Mouse (Mus musculus): ENCODE measurements around the gene 1700013G24Rik.
A peak's percentile ranks its signal among the peaks of the same experiment; 100 is the strongest.

Gene 1700013G24Rik

DNA sequence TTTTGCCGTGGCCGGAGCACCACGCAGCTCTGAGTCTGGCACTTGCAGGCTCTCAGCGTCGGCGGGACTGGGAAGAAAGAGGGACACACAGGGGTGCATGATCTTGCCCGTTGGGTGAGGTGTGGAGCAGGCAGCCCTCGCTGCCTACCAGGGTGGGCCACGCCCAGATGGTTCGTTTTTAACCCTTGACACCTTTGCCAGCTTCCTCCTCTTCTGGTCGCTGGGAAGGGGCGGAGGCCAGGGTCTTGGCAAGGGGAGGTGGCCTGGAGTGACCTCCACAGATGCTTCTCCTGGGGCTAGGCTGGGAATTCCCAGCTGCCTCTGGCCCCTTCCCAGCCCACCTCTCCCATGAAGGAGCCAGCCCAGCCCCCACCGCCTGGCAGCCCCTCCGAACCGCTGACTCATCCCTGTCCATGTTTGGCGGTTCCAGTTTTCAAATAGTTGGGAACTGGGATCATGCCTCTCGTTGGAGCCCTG lies 23.7 kb downstream of the 1700013G24Rik start:
- peak in 1 of 2 experiments; percentile 44 for DNase-seq

GRCm38 (mm10) chr4:137477611-137478010 lies 24.5 kb downstream of the 1700013G24Rik start:
- DNase-seq: no peak

DNA sequence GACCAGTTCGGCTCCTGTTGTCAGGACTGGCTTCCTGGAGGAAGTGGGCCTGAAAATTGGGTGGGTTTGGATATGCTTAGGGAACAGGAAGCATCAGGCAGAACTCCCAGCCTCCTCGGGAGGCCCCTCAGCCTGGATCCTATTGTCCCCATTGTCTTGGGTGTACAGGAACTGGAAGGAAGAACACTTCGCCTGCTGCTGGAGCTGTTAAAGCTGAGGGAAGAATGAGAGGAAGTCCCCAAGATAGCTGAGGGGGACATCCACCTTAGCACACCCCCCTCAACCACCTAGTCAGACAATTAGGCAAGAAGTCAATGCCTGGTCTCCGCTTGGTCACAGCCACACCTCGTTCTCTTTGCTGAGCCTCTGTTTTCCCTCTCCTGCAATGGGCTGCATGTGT lies 25.2 kb downstream of the 1700013G24Rik start:
- DNase-seq: peak in 1 of 2 experiments; percentile 57

GRCm38 (mm10) chr4:137479757-137480156 lies 26.7 kb downstream of the 1700013G24Rik start:
- DNase-seq: peak; percentile 69 to 74

DNA sequence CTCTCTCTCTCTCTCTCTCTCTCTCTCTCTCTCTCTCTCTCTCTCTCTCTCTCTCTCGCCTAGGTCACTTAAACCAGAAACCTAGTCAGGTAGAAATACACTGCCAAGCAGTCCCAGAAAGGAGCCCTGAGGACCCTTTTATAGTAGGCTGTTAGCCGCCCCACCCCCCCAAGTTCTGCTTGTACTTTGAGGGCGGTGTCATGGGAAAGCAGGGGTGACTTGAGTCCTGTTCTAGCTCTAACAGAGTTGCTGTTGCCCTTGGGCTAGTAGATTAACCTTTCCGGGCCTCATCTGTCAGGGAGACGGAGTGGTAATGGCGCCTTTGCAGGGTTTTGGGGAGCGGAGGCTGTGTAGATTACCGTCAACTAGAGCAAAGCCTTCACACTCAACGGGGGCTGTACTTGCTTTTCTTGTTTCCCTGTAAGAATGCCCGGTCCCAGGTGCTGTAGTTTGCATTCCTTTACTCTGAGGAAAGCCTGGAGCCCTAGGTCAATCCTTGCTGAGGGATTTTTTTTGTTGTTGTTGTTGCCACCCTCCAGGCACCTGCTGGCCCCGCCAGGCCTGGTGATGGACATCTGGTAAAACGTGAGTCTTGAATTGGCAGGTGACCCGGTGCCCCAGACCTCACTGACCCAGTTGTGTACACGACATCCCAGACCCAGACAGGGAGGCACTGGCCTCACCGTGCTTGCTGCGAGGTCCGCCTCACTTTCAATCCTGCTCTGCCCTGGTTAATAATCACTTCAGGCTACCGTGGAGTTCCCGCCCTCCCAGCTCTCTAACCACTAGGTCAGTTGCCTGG lies 27.3 kb downstream of the 1700013G24Rik start:
- peak; percentile 77 to 88 for DNase-seq

DNA sequence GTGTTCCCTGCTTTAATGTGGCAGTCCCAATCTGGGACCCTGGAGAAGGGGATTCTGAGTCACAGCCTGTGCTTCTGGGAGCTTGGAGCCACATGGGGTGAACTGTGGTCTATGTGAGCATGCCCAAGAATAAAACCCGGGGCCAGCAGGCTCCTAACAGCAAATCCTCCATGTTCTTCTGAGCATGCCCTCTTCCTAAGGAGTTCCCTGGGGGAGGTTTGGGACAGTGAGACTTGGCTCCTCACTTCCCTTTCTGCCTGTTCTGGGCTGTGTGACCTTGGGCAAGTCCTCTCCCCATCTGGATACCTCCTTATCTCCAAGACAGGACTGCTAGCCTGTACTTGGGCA lies 27.9 kb downstream of the 1700013G24Rik start:
- no peak for DNase-seq

DNA sequence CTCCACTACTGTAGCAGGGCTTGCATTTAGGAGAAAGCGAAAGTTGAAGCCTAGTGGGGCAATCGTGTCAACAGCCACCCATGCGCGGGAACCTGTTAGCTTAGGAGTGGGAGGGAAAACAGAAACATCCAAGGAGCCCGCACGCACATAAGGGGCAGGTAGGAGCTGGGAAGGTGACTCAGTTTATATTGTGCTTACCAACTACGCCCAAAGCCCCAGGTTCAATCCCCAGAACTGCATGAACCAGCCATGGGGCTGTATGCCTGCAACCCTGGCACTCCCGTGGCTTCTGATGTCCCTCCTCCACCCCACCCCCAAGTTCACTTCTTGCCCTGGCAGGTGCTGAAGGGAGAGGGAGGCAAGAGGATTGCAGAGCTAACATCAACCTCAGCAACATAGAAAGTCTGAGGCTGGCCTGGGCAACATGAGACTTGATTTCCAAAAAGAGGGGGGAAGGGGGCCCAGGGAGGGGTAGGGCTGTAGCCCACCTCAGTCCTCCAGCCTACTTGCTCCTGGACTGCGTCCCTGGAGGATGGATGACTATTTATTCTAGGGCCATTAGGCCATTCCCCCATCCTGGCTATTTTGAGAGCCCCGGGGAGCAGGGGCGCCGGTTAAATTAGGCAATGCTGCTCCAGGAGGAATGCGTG lies 28.4 kb downstream of the 1700013G24Rik start:
- no peak for DNase-seq

- DNase-seq: peak; percentile 70
Measured at GRCm38 (mm10) chr4:137483871-137484270, 30.8 kb downstream of the 1700013G24Rik start.

DNA sequence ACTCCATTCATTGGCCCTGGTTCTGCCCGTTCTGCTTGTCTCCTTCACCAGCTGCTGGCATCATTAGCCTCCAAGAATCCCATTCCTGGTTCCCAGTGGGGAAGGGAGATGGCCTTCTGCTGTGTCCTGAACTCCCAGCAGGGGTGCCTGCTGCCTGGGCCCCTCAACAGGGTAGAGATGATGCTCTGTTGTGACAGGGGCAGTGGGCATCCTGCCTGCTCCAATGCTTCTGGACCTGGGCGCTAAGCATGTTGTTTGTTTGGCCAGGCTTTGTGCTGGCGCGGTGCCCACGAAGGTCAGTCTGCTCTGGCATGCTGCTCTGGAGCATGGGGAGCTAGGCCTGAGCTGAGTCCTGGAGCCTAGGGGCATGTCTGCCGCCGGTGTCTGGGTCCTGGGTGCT lies 31.5 kb downstream of the 1700013G24Rik start:
- peak; percentile 84 to 90 for DNase-seq

DNA sequence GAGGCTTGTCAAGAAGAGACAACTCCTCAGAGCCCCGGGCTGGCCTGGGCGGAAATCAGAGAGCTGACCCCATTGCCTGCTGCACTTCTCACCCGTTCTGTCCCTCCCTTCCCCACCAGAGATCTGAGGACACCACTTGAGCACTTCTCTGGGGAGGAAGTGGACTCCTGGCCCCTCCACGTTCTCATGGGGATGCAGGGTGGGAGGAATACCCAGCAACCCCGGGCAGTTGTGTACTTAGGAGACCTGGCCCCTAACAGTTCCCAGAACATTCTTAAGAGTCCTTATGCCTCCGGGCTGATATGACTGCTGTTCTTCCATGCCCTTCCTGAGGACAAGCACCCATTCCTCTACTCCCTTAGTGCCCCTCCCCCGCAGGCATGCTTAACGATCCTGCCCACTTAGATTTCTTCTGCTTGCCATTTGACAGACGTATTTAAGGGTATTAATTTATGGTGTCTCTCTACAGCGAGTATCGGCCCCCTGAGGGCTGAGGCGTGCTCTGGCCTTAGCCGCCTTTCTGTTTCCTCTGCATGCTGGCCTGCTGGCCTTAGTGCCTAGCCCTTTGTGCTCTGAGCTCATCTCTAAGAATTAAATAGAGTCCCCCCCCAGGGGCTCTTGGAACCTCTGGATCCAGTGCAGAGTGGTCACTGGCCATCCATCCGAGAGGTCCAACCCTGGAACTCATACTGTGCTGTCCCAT lies 32.3 kb downstream of the 1700013G24Rik start:
- DNase-seq: no peak

GRCm38 (mm10) chr4:137486081-137487014 lies 33.3 kb downstream of the 1700013G24Rik start:
- DNase-seq: peak; percentile 50 to 66

GRCm38 (mm10) chr4:137487286-137488000 lies 34.4 kb downstream of the 1700013G24Rik start:
- DNase-seq: peak; percentile 80 to 82

DNA sequence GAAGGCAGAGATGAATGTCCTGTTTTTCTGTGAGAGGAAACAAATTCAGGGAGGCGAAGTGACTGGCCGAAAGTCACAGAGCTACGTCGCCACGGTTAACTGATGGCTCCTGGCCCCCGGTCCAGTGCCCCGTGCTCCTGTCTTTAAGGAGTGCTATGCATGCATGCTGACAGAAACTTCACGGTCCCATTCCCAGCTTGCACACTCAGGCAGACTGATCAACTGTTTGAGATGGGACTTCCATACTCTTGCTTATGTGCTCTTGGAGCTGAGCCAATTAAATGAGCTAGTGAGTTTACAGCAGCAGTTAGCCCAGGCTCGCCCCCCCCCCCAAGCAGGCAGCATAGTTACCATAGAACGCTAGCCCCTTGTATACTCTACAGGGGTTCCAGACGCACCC lies 35.0 kb downstream of the 1700013G24Rik start:
- DNase-seq: no peak

DNA sequence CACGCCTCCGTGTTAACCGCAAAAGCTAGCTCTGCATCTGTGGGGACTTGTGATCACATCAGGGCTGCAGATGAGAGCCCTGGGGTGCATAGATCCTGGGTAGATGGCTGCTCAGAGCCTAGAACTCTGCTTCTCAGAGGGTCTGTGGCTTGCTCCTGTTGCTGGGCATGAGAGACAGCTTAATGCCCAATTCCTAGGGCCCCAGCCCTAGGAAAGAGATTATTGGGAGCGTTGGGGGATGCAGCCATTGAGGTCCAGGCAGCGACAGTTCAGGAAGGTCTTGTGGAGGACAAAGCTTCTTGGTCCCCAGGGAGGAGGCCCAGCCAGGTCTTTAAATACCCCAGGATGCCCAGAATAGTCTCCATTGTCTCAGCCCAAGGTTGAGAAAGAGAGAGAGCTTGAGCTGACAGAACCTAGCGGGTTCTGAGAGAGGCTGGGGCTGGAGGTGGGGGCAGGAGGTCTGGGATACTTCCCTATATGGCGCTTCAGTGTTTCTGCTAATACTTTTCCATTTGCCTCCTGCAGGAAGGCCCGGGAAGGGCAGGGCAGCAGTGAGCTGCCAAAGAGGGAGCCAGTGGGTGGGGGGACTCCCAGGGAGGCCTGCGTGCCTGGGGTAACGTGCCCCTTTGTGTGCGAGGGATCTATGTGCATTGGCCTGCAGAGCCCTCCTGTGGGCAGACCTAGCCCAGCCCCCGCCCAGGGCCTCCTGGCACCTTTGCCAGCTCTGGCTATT lies 35.7 kb downstream of the 1700013G24Rik start:
- DNase-seq: peak; percentile 74 to 76

DNA sequence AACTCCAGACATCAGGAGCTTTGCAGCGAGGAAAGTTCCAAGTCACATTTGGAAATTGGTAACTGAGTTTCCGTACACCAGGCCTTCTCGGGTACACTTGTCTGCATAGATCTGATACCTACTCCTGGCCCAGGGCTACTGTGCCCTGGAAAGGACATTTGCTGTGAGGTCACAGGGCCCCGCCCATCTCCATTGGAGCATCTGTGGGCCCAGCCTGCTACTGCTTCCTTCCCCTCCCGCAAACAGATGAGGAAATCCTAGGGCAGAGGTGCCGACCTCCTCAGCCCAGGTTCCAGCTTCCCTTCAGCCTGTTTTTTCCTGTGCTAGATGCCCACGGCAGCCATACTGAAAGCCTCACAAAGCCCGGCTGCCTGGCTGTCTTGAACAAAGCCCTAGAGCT lies 36.9 kb downstream of the 1700013G24Rik start:
- DNase-seq: peak; percentile 81 to 82

GRCm38 (mm10) chr4:137492563-137492962 lies 39.5 kb downstream of the 1700013G24Rik start:
- DNase-seq: no peak

- DNase-seq: no peak
Measured at GRCm38 (mm10) chr4:137493187-137493586, 40.1 kb downstream of the 1700013G24Rik start.

- peak in 1 of 2 experiments; percentile 53 for DNase-seq
Measured at GRCm38 (mm10) chr4:137494751-137495500, 41.8 kb downstream of the 1700013G24Rik start.

GRCm38 (mm10) chr4:137495501-137496100 lies 42.5 kb downstream of the 1700013G24Rik start:
- DNase-seq: no peak

DNA sequence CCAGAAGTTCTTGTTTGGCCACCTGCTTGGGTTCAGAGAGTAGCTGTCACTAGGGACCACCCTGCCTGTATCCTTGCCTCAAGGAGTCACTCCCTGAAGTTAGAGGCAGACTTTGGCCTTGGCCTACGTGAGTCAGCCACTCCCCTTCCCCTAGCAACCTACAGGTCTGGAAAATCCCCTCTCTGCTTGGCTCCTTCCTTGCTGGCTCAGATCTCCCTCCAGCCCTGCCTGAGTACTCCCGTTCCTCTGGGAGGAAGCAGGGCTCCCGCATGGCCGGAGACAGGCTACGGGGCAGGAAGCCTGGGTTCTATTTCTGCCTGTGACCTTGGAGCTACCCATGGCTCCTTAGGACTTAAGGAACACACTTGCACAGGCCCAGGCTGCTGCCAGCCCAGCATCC lies 44.3 kb downstream of the 1700013G24Rik start:
- DNase-seq: peak; percentile 70 to 81
